Mouse (Mus musculus) heart, postnatal 0 days (tissue): ENCODE measurements around the gene Cfap77.

Experiments used
- CTCF ChIP-seq: IDR thresholded peaks from 2 replicates; pipeline ENCODE4 v1.5.1; 2016; ENCODE audit warnings: antibody characterized with exemption, control low read depth, low read depth
- EP300 ChIP-seq: IDR thresholded peaks from 2 replicates; pipeline ENCODE4 v1.6.1; 2016; ENCODE audit warnings: antibody characterized with exemption, low read depth

DNA sequence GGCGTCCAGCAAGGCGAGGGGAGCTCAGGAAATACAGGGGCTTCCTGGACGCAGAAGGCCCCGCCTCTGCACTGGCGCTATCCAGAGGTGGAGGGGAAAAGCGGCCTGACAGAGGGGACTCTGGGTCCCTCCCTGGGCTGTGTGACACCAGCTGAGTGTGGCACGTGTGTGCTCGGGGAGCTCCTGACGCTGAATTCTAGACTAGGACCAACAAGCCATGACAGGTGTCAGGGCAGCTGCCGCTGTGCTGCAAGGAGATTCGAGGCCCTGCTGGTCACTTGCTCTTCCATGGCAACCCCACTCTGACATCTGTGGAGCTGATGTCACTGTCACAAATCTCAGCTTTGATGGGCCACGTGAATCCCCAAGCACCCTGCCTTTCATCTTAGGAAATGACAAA, 60.9 kb downstream of the Cfap77 start:
- TF ChIP-seq CTCF (no peak), EP300 (no peak)
